Mouse (Mus musculus) erythroblast, embryonic 14.5 days (primary cell): ENCODE results near the gene Hadha.

Experiments
- GATA1 ChIP-seq: IDR thresholded peaks from 2 replicates; pipeline ENCODE4 v1.6.1; 2012; ENCODE audit warnings: low read length, inconsistent platforms, mixed read lengths
- TAL1 ChIP-seq: IDR thresholded peaks from 3 replicates; pipeline ENCODE4 v1.6.1; 2012; ENCODE audit warnings: low read length, inconsistent platforms, mixed read lengths

- TF ChIP-seq GATA1, result no peak
- TF ChIP-seq TAL1, result no peak
Observed at GRCm38 (mm10) chr5:30148133-30148920, 6.6 kb downstream of the Hadha start.
